ENCODE assay signal across 25 mouse cellular contexts in the genomic region with DNA sequence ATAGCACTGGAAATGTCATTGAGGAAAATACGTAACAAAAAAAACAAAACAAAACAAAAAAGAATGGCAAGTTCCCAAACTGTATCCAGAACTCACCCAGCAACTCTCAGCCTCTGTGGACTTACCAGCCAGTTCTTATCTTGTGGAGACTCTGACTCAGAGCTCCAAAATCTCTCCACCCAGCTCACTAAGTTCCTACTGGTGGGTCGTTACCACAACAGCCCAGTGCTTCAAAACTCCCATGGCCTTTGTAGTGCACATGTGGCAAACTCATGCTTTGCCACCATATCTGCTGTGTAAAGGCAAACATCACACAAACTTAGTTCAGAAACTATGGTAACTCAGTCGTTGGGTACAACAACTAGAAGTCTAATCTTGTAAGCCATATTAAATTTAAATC.
DNase-seq lines count a peak whose midpoint lies in the region; ATAC-seq and TF ChIP-seq lines count a peak whose summit lies in the region.
"Had no signal": no experiment of that assay in that cellular context is flagged by ENCODE, and none has a peak within 500 bp of the region (broad histone marks: within the 10 kb centered on the region; RNA-seq: fewer than 3 reads in every experiment).

No protein-coding gene starts in this region.

- no peak overlapping the region for H3K9ac ChIP-seq in MEL (ENCODE audit: control insufficient read depth, low read depth, low read length, poor library complexity, severe bottlenecking)
- no peak overlapping the region for H3K9ac ChIP-seq in kidney, embryonic 15.5 days
- H3K9ac ChIP-seq: forebrain, embryonic 13.5 days; heart, embryonic 13.5 days; hindbrain, embryonic 13.5 days; limb, embryonic 15.5 days; midbrain, embryonic 13.5 days; neural tube, embryonic 12.5 days had no signal

- H3K9me3 ChIP-seq in MEL (replicated peaks; ENCODE audit: insufficient read depth, low read length): no peaks in the 10 kb centered on the region
- no peaks in the 10 kb centered on the region for H3K9me3 ChIP-seq in kidney, embryonic 15.5 days (replicated peaks)
- H3K9me3 ChIP-seq: forebrain, embryonic 13.5 days; heart, embryonic 13.5 days; hindbrain, embryonic 13.5 days; limb, embryonic 15.5 days; midbrain, embryonic 13.5 days; neural tube, embryonic 12.5 days had no signal

- ATAC-seq in megakaryocyte progenitor cell, adult 5-6 weeks (replicated peaks; ENCODE audit: poor library complexity): peak; percentile 49
- ATAC-seq in kidney, embryonic 15.5 days (replicated peaks; ENCODE audit: low FRiP score): no peak
- ATAC-seq: activated CD4-positive, CD25-positive, alpha-beta regulatory T cell, adult 4 months; forebrain, embryonic 13.5 days; midbrain, embryonic 13.5 days had no signal

- no peaks in the 10 kb centered on the region for H3K79me2 ChIP-seq in MEL (ENCODE audit: control insufficient read depth, insufficient read depth, low read length, poor library complexity)

- peak; percentile 50 to 52; a peak in 2 of 4 replicates for TF ChIP-seq EP300 in MEL (IDR thresholded peaks at IDR 0.05; ENCODE audit: low read depth in 1 of 2, low read length in 2 of 2)

- no peak overlapping the region for H3K4me3 ChIP-seq in MEL (ENCODE audit: control insufficient read depth in 1 of 2, insufficient read depth in 1 of 2, low read depth in 2 of 2, low read length in 2 of 2)
- H3K4me3 ChIP-seq in kidney, embryonic 15.5 days (replicated peaks): no peak overlapping the region
- H3K4me3 ChIP-seq: forebrain, embryonic 13.5 days; gastrocnemius, adult 2 months; heart, embryonic 13.5 days; hindbrain, embryonic 13.5 days; limb, embryonic 15.5 days; midbrain, embryonic 13.5 days; neural tube, embryonic 12.5 days had no signal

- TF ChIP-seq RAD21 in MEL (IDR thresholded peaks at IDR 0.05; ENCODE audit: low read depth, low read length): no peak

- no peak for TF ChIP-seq CTCF in MEL (IDR thresholded peaks at IDR 0.05 in 2 of 3, conservative IDR thresholded peaks at IDR 0.05 in 1 of 3; ENCODE audit: control insufficient read depth in 1 of 3, insufficient read depth in 1 of 3, low read depth in 2 of 3, low read length in 3 of 3, poor library complexity in 1 of 3, severe bottlenecking in 1 of 3)

- peak; percentile 11 for DNase-seq in thymus, postnatal 0 days (ENCODE audit: low spot score)
- no peak for DNase-seq in thymus, postnatal 4 days
- peak; percentile 72 for DNase-seq in MEL (ENCODE audit: low read depth, low spot score)
- no peak for DNase-seq in kidney, adult 8-10 months
- DNase-seq in adrenal gland, postnatal 14 days: no peak
- DNase-seq: adrenal gland, adult 8-10 months; cerebellum, adult 18-20 months; cerebellum, postnatal 25 days; gastrocnemius, adult 2 months; heart, postnatal 36 days; kidney, adult 11 months; kidney, postnatal 10 days; left cerebral cortex, postnatal 4 days; lung, adult 2 months; lung, postnatal 14 days; thymus, adult 18-20 months had no signal

- H3K27me3 ChIP-seq in MEL (ENCODE audit: control insufficient read depth in 1 of 2, insufficient read depth in 2 of 2, low read length in 2 of 2): no peaks in the 10 kb centered on the region
- no peaks in the 10 kb centered on the region for H3K27me3 ChIP-seq in kidney, embryonic 15.5 days
- H3K27me3 ChIP-seq: forebrain, embryonic 13.5 days; heart, embryonic 13.5 days; hindbrain, embryonic 13.5 days; limb, embryonic 15.5 days; midbrain, embryonic 13.5 days; neural tube, embryonic 12.5 days had no signal

- H3K36me3 ChIP-seq in MEL (ENCODE audit: control insufficient read depth in 1 of 2, insufficient read depth in 2 of 2, low read length in 2 of 2): peaks cover 0 to 48% of the 10 kb centered on the region in 2 experiments; a peak in 2 of 4 replicates
- H3K36me3 ChIP-seq in kidney, embryonic 15.5 days: no peaks in the 10 kb centered on the region
- H3K36me3 ChIP-seq: heart, embryonic 13.5 days; hindbrain, embryonic 13.5 days; limb, embryonic 15.5 days; midbrain, embryonic 13.5 days; neural tube, embryonic 12.5 days had no signal

- 81% methylated on average over 3 of the region's 3 CpGs for WGBS in kidney, embryonic 15.5 days

- TF ChIP-seq POLR2A in MEL (IDR thresholded peaks at IDR 0.05; ENCODE audit: control insufficient read depth in 1 of 2, insufficient read depth in 1 of 2, low read depth in 1 of 2, low read length in 2 of 2, poor library complexity in 1 of 2): no peak

- no peak overlapping the region for H3K4me2 ChIP-seq in kidney, embryonic 15.5 days
- H3K4me2 ChIP-seq: forebrain, embryonic 13.5 days; heart, embryonic 13.5 days; hindbrain, embryonic 13.5 days; limb, embryonic 15.5 days; midbrain, embryonic 13.5 days; neural tube, embryonic 12.5 days had no signal

- H3K27ac ChIP-seq in MEL (ENCODE audit: control insufficient read depth, low read depth, low read length): no peak overlapping the region
- H3K27ac ChIP-seq in kidney, embryonic 15.5 days: no peak overlapping the region
- H3K27ac ChIP-seq: forebrain, embryonic 13.5 days; gastrocnemius, adult 2 months; heart, embryonic 13.5 days; hindbrain, embryonic 13.5 days; limb, embryonic 15.5 days; midbrain, embryonic 13.5 days; neural tube, embryonic 12.5 days had no signal

- H3K4me1 ChIP-seq in MEL (ENCODE audit: control insufficient read depth in 1 of 2, insufficient read depth in 2 of 2, low read length in 2 of 2): peaks cover 19 to 25% of the 10 kb centered on the region in 2 experiments
- no peaks in the 10 kb centered on the region for H3K4me1 ChIP-seq in kidney, embryonic 15.5 days
- H3K4me1 ChIP-seq: forebrain, embryonic 13.5 days; hindbrain, embryonic 13.5 days; limb, embryonic 15.5 days; midbrain, embryonic 13.5 days; neural tube, embryonic 12.5 days had no signal

TF ChIP-seq in MEL, 35 proteins besides CTCF, POLR2A, EP300 and RAD21:
- no peak for TF ChIP-seq POLR2AphosphoS5 (IDR thresholded peaks at IDR 0.05; ENCODE audit: borderline replicate concordance, low read depth, low read length)
- no peak for TF ChIP-seq TCF12 (IDR thresholded peaks at IDR 0.05; ENCODE audit: low read depth, low read length)
- no peak for TF ChIP-seq TAL1 (IDR thresholded peaks at IDR 0.05; ENCODE audit: low read length)
- peak; percentile 30; the same call in 1 of the 2 replicates for TF ChIP-seq MXI1 (IDR thresholded peaks at IDR 0.05; ENCODE audit: low read depth, low read length)
- no peak for TF ChIP-seq NRF1 (IDR thresholded peaks at IDR 0.05; ENCODE audit: insufficient read depth, low read depth, low read length, poor library complexity, severe bottlenecking)
- TF ChIP-seq CHD1 (IDR thresholded peaks at IDR 0.05; ENCODE audit: low read depth, low read length): no peak
- TF ChIP-seq GABPA (IDR thresholded peaks at IDR 0.05; ENCODE audit: low read depth, low read length): no peak
- TF ChIP-seq MAZ (IDR thresholded peaks at IDR 0.05; ENCODE audit: low read depth, low read length): no peak
- TF ChIP-seq MYB (IDR thresholded peaks at IDR 0.05; ENCODE audit: low read depth, low read length): no peak
- TF ChIP-seq MYC (IDR thresholded peaks at IDR 0.05; ENCODE audit: low read depth, low read length): peak; percentile 40; the same call in 1 of the 2 replicates
- peak; percentile 49; the same call in 1 of the 2 replicates for TF ChIP-seq ETS1 (IDR thresholded peaks at IDR 0.05; ENCODE audit: low read depth, low read length)
- no peak for TF ChIP-seq TBP (IDR thresholded peaks at IDR 0.05; ENCODE audit: low read depth, low read length)
- no peak for TF ChIP-seq ZKSCAN1 (IDR thresholded peaks at IDR 0.05; ENCODE audit: low read depth, low read length)
- no peak for TF ChIP-seq USF2 (IDR thresholded peaks at IDR 0.05; ENCODE audit: borderline replicate concordance in 1 of 2, insufficient read depth in 1 of 2, low read depth in 1 of 2, low read length in 2 of 2)
- no peak for TF ChIP-seq KAT2A (conservative IDR thresholded peaks at IDR 0.05; ENCODE audit: low read depth, low read length)
- TF ChIP-seq GATA1 (IDR thresholded peaks at IDR 0.05; ENCODE audit: low read depth, low read length): peak; percentile 73
- no peak for TF ChIP-seq USF1 (IDR thresholded peaks at IDR 0.05; ENCODE audit: low read depth, low read length)
- no peak for TF ChIP-seq UBTF (IDR thresholded peaks at IDR 0.05; ENCODE audit: borderline replicate concordance, insufficient read depth, low read depth, low read length)
- no peak for TF ChIP-seq POLR2AphosphoS2 (IDR thresholded peaks at IDR 0.05; ENCODE audit: low read length)
- no peak for TF ChIP-seq ELF1 (IDR thresholded peaks at IDR 0.05; ENCODE audit: low read depth, low read length)
- no peak for TF ChIP-seq MAFK (IDR thresholded peaks at IDR 0.05; ENCODE audit: borderline replicate concordance, low read depth, low read length)
- TF ChIP-seq E2F4 (IDR thresholded peaks at IDR 0.05; ENCODE audit: borderline replicate concordance, low read depth, low read length): no peak
- TF ChIP-seq ZC3H11A (IDR thresholded peaks at IDR 0.05; ENCODE audit: low read depth, low read length): no peak
- no peak for TF ChIP-seq MEF2A (IDR thresholded peaks at IDR 0.05; ENCODE audit: extremely low read depth, insufficient replicate concordance, low read depth, low read length, poor library complexity, severe bottlenecking)
- peak; percentile 70 for TF ChIP-seq MAX (IDR thresholded peaks at IDR 0.05; ENCODE audit: low read length)
- TF ChIP-seq ZNF384 (IDR thresholded peaks at IDR 0.05; ENCODE audit: low read depth, low read length): no peak
- no peak for TF ChIP-seq SIN3A (IDR thresholded peaks at IDR 0.05; ENCODE audit: low read length)
- TF ChIP-seq CHD2 (IDR thresholded peaks at IDR 0.05; ENCODE audit: low read length): no peak
- peak; percentile 79 for TF ChIP-seq RCOR1 (IDR thresholded peaks at IDR 0.05; ENCODE audit: low read depth, low read length)
- TF ChIP-seq JUND (IDR thresholded peaks at IDR 0.05; ENCODE audit: low read depth, low read length): 0 out of 2 replicates have a peak, but pooled peaks have one; percentile 46
- no peak for TF ChIP-seq BHLHE40 (IDR thresholded peaks at IDR 0.05; ENCODE audit: borderline replicate concordance, low read depth, low read length)
- TF ChIP-seq ZMIZ1 (IDR thresholded peaks at IDR 0.05; ENCODE audit: low read depth, low read length): no peak
- TF ChIP-seq NELFE (IDR thresholded peaks at IDR 0.05; ENCODE audit: low read depth, low read length): no peak
- TF ChIP-seq SMC3 (IDR thresholded peaks at IDR 0.05; ENCODE audit: low read depth, low read length): no peak
- no peak for TF ChIP-seq HCFC1 (IDR thresholded peaks at IDR 0.05; ENCODE audit: low read depth, low read length)

Comparison
In these comparisons a context has a peak if more than half of its experiments do, and no peak if none do; other contexts are left out.
1. DNase-seq: peak in thymus, postnatal 0 days (single experiment) and MEL (single experiment); none in thymus, postnatal 4 days (single experiment), kidney, adult 8-10 months (0 of 2) and adrenal gland, postnatal 14 days (single experiment).